Mouse (Mus musculus) liver, embryonic 15.5 days (tissue): Measurements from ENCODE around the gene Zhx3. TPM values are rescaled to one million over a fixed set of nuclear protein-coding genes. Genes with fewer than 3 reads are reported as not detected.
A peak's percentile ranks its signal among the peaks of the same experiment; 100 is the strongest.

Source experiments
- ATAC-seq: fragments of 200-750 bp; cut with Nextera tagmentation; 2 replicates; pipeline ENCODE4 v1.8.0; 2017; ENCODE audit warnings: moderate number of reproducible peaks, mild to moderate bottlenecking, moderate library complexity; ENCODE audit not compliant: insufficient read depth
- H3K27ac ChIP-seq: fragments of 300-500 bp; sonication (generic); replicated peaks from 2 replicates; pipeline ENCODE4 v1.5.1; 2015; ENCODE audit warnings: mild to moderate bottlenecking, inconsistent platforms
- H3K27me3 ChIP-seq: fragments of 300-500 bp; sonication (generic); 2 replicates; pipeline ENCODE4 v1.6.1; 2015; ENCODE audit warnings: mild to moderate bottlenecking, inconsistent platforms
- H3K36me3 ChIP-seq: fragments of 300-500 bp; sonication (generic); replicated peaks from 2 replicates; pipeline ENCODE4 v1.6.1; 2015; ENCODE audit warnings: moderate library complexity, mild to moderate bottlenecking, inconsistent platforms
- H3K4me1 ChIP-seq: fragments of 300-500 bp; sonication (generic); replicated peaks from 2 replicates; pipeline ENCODE4 v1.6.1; 2015; ENCODE audit warnings: inconsistent platforms
- H3K4me2 ChIP-seq: fragments of 300-500 bp; sonication (generic); 2 replicates; pipeline ENCODE4 v1.6.1; 2015; ENCODE audit warnings: moderate library complexity, mild to moderate bottlenecking, inconsistent platforms
- H3K4me3 ChIP-seq: fragments of 300-500 bp; sonication (generic); replicated peaks from 2 replicates; pipeline ENCODE4 v1.5.1; 2015; ENCODE audit warnings: mild to moderate bottlenecking, inconsistent platforms
- H3K9ac ChIP-seq: fragments of 300-500 bp; sonication (generic); 2 replicates; pipeline ENCODE4 v1.6.1; 2015; ENCODE audit warnings: moderate library complexity, mild to moderate bottlenecking, inconsistent platforms
- H3K9me3 ChIP-seq: fragments of 300-500 bp; sonication (generic); replicated peaks from 2 replicates; pipeline ENCODE4 v1.6.1; 2016; ENCODE audit warnings: inconsistent platforms
- WGBS: fragments of 180-500 bp; shearing (Covaris S2); methylation state at CpG from one replicate; pipeline ENCODE4 v1.1.7; 2015; ENCODE audit warnings: mixed read lengths; ENCODE audit not compliant: insufficient replicate concordance; 5-methylcytosine and 5-hydroxymethylcytosine counted together
- polyA plus RNA-seq: library from polyadenylated mRNA; unstranded; fragments of >200 nt; fragmentation: Nextera tagmentation; extraction: Ambion mirVana; gene quantifications from 2 replicates; pipeline ENCODE4 v1.2.1, GENCODE M21; 2015

Gene Zhx3
- polyA plus RNA-seq, 1 experiment from 2014 or later, result 2.3 TPM

GRCm38 (mm10) chr2:160735706-160736310 lies 137.0 kb downstream of the Zhx3 start:
- Histone ChIP-seq H3K9ac (no peak overlapping the region), H3K4me3 (no peak overlapping the region), H3K27ac (no peak overlapping the region), H3K36me3 (no peaks in the 10 kb centered on the region), H3K27me3 (peaks cover 32% of the 10 kb centered on the region), H3K4me1 (peaks cover 37% of the 10 kb centered on the region), H3K9me3 (no peaks in the 10 kb centered on the region), H3K4me2 (no peak overlapping the region)
- 53% methylated on average over 5 of the region's 5 CpGs for WGBS
- ATAC-seq, result no peak

- no peak overlapping the region for H3K4me3 ChIP-seq
- peaks cover 46% of the 10 kb centered on the region for H3K27me3 ChIP-seq
- H3K9ac ChIP-seq, result no peak overlapping the region
- 78% methylated on average over 3 of the region's 3 CpGs for WGBS
- ATAC-seq, result no peak
- H3K4me2 ChIP-seq, result no peak overlapping the region
- H3K27ac ChIP-seq, result no peak overlapping the region
- peaks cover 37% of the 10 kb centered on the region for H3K4me1 ChIP-seq
- H3K9me3 ChIP-seq, result no peaks in the 10 kb centered on the region
- H3K36me3 ChIP-seq, result no peaks in the 10 kb centered on the region
These were observed 138.5 kb downstream of the Zhx3 start for GRCm38 (mm10) chr2:160734331-160734730.

DNA sequence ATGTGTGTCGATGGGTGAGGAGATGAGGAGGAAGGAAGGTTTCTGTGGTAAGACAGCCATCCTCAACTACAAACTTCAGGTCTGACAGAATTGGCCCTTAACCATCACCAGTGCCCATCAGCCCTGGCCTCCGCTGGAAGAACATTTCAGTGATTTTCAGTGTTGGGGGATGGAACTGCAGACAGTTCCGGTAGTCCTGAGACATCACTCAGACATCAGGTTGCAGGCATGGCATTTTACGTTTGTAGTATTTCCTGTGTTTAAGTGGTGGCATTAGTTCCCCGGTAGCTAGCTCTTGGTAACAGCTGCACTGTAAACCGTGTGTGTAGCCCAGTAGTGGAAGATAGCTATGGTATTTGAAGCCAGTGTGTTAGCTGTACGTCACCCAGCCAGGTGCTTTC lies 139.7 kb downstream of the Zhx3 start:
- no peak for ATAC-seq
- Histone ChIP-seq H3K9me3 (no peaks in the 10 kb centered on the region), H3K4me1 (peaks cover 34% of the 10 kb centered on the region), H3K27me3 (peaks cover 51% of the 10 kb centered on the region), H3K4me3 (peak overlapping the region; percentile 90; the same call in 1 of the 2 replicates), H3K9ac (no peak overlapping the region), H3K4me2 (peak overlapping the region; percentile 98; the same call in 1 of the 2 replicates), H3K36me3 (no peaks in the 10 kb centered on the region), H3K27ac (no peak overlapping the region)
- WGBS, result 27% methylated on average over 7 of the region's 7 CpGs

DNA sequence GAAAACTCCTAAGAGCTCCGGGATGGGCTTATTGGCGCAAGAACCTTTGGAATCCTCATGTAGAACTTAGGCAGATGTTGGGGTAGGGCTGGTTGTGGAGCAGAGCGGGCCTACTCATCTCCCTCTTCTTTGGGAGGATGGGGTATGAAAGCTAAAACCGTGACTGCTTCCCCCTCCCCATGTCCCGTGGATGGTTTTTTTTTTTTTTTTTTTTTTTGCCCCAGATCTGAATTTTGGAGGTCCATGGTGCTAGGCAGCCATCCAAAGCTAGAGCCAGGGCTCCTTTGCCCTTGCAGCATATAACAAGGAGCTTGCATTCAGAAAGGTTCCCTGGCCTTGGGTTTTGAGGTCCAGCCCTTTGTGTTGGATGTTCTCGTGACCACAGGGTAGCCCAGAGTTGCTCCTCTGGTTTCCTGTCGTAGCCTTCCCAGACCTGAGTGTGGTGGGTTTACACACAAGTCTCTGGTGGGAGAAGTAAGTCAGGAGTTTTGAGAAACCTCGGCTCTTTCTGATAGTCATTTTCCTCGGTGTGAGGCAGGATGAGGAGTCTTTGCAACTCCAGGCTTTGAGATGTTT lies 140.3 kb downstream of the Zhx3 start:
- WGBS, result 23% methylated on average over 9 of the region's 9 CpGs
- Histone ChIP-seq H3K27me3 (peaks cover 51% of the 10 kb centered on the region), H3K9me3 (no peaks in the 10 kb centered on the region), H3K36me3 (no peaks in the 10 kb centered on the region), H3K27ac (no peak overlapping the region), H3K4me1 (peaks cover 34% of the 10 kb centered on the region), H3K9ac (peak overlapping the region; percentile 73; the same call in 1 of the 2 replicates), H3K4me2 (peak overlapping the region; percentile 98), H3K4me3 (peak overlapping the region; percentile 90)
- no peak for ATAC-seq

GRCm38 (mm10) chr2:160731839-160732261 lies 140.9 kb downstream of the Zhx3 start:
- Histone ChIP-seq H3K36me3 (no peaks in the 10 kb centered on the region), H3K4me2 (peak overlapping the region; percentile 98), H3K9ac (peak overlapping the region; percentile 73), H3K27me3 (peaks cover 51% of the 10 kb centered on the region), H3K4me1 (peaks cover 34% of the 10 kb centered on the region), H3K27ac (0 out of 2 replicates have a peak overlapping the region, but pooled peaks have one; percentile 55), H3K9me3 (no peaks in the 10 kb centered on the region), H3K4me3 (peak overlapping the region; percentile 90)
- WGBS, result under 1% methylated on average over 32 of the region's 32 CpGs
- peak; percentile 1; the same call in 1 of the 2 replicates for ATAC-seq

- no peaks in the 10 kb centered on the region for H3K36me3 ChIP-seq
- peak within 1 kb of the TSS; percentile 98 for H3K4me2 ChIP-seq
- peak; percentile 93 for ATAC-seq
- peaks cover 34% of the 10 kb centered on the region for H3K4me1 ChIP-seq
- H3K9me3 ChIP-seq, result no peaks in the 10 kb centered on the region
- WGBS, result under 1% methylated on average over 92 of the region's 99 CpGs
- H3K4me3 ChIP-seq, result peak within 1 kb of the TSS; percentile 90
- H3K27ac ChIP-seq, result peak within 1 kb of the TSS; percentile 55; the same call in 1 of the 2 replicates
- peak within 1 kb of the TSS; percentile 73 for H3K9ac ChIP-seq
- H3K27me3 ChIP-seq, result peaks cover 51% of the 10 kb centered on the region
These were observed 141.5 kb downstream of the Zhx3 start, which contains the start of gene Plcg1 for GRCm38 (mm10) chr2:160731117-160731838. Gene Plcg1 (plus strand): TSS chr2:160731300.

DNA sequence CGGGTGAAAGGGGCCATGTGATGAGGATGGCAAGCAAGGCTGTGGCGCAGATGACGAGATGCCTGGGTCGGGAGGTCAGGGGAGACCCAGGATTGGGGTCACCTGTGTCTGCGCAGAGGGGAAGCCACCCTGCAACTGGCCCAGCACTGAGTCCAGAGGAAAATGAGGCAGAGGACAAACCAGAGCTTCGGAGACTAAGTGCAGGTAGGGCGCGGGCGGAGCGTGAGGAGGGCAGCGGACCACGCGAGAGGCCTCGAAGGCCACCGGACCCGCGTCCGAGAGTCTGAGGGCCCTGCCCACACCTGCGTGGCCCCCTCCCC lies 142.0 kb downstream of the Zhx3 start:
- ATAC-seq, result no peak
- Histone ChIP-seq H3K4me1 (peaks cover 34% of the 10 kb centered on the region), H3K27ac (no peak overlapping the region), H3K9ac (peak overlapping the region; percentile 73; the same call in 1 of the 2 replicates), H3K9me3 (no peaks in the 10 kb centered on the region), H3K27me3 (peaks cover 51% of the 10 kb centered on the region), H3K4me2 (peak overlapping the region; percentile 98), H3K4me3 (peak overlapping the region; percentile 90), H3K36me3 (0 out of 2 replicates have a peak, but pooled peaks cover 2% of the 10 kb centered on the region)
- 8% methylated on average over 19 of the region's 19 CpGs for WGBS

DNA sequence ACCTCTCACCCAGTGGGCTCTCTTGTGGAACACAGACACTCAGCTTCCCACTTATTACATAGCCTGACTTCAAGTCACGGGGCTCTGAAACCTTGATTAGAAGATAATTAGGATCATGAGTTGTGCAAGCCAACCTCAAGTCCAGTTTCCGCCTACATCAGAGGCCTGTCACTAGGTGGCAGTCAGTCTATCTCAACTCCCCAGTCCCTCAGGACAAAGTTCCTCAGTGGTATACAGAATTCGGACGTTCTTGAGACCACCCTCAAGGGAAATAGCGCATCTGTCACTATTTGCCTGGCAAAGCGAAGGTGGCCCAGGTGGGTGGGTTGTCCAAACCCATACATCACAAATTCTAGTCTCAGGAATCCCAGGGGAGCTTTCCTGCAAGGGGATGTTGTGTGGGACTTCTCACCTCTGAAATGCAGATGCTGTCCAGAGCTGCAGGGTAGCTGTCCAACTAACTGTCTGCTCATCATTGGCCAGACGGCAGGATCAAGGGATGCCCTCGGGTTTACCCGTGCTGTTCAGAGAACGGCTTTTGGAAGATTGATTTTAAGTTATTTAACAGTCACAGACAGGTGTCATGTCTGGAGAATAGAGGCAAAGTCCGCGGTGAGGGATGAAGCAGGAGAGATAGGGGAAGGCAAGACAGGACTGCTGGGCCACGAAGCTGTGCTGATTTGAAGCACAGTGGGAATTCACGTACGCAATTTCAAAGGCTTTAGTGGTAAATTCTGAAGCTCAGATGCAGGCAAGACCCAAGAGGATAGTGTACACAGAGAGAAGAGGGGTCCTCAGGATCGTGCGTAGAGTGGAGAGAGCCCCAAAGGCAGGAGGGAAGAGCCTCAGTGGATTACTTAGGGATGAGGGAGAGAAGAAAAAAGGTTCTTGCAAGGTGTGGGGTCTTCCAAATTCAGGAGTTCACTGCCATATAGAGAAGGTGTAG lies 142.7 kb downstream of the Zhx3 start:
- H3K9me3 ChIP-seq, result no peaks in the 10 kb centered on the region
- peaks cover 51% of the 10 kb centered on the region for H3K27me3 ChIP-seq
- peaks cover 33% of the 10 kb centered on the region for H3K4me1 ChIP-seq
- peak overlapping the region; percentile 90 for H3K4me3 ChIP-seq
- ATAC-seq, result no peak
- H3K27ac ChIP-seq, result no peak overlapping the region
- peak overlapping the region; percentile 98 for H3K4me2 ChIP-seq
- 21% methylated on average over 17 of the region's 17 CpGs for WGBS
- no peak overlapping the region for H3K9ac ChIP-seq
- H3K36me3 ChIP-seq, result peaks cover 8% of the 10 kb centered on the region

DNA sequence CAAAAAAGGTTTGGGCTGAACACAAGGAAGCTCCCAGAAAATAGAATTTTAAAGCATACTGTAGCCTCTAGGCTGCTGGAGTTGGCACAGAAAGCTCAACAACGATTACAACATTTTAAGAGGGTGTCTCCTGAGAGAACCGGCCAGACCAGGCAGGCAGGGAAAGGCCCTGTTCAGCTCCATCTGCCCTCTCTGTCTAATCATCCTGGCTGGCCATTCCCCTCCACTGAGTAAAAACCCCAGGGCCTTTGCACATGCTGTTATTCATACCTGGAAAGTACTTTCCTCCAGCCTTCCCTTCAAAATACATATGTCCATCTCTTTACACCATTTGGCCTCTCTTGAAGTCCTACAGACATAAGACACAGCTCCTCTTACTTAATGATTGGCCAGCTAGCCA lies 143.4 kb downstream of the Zhx3 start:
- H3K9ac ChIP-seq, result no peak overlapping the region
- peaks cover 15% of the 10 kb centered on the region for H3K36me3 ChIP-seq
- H3K27me3 ChIP-seq, result peaks cover 51% of the 10 kb centered on the region
- H3K27ac ChIP-seq, result no peak overlapping the region
- 65% methylated on average over 2 of the region's 2 CpGs for WGBS
- H3K4me1 ChIP-seq, result peaks cover 26% of the 10 kb centered on the region
- ATAC-seq, result no peak
- no peak overlapping the region for H3K4me2 ChIP-seq
- no peak overlapping the region for H3K4me3 ChIP-seq
- no peaks in the 10 kb centered on the region for H3K9me3 ChIP-seq

- peaks cover 48% of the 10 kb centered on the region for H3K27me3 ChIP-seq
These were observed 143.8 kb downstream of the Zhx3 start for GRCm38 (mm10) chr2:160728972-160729371.

More at GRCm38 (mm10) chr2:160728972-160729371, 143.8 kb downstream of the Zhx3 start:
- H3K9me3 ChIP-seq, result no peaks in the 10 kb centered on the region
- ATAC-seq, result no peak
- H3K9ac ChIP-seq, result no peak overlapping the region
- 72% methylated on average over 3 of the region's 3 CpGs for WGBS
- H3K4me2 ChIP-seq, result no peak overlapping the region
- H3K36me3 ChIP-seq, result peaks cover 20% of the 10 kb centered on the region
- peaks cover 26% of the 10 kb centered on the region for H3K4me1 ChIP-seq
- H3K27ac ChIP-seq, result no peak overlapping the region
- H3K4me3 ChIP-seq, result no peak overlapping the region
